In genomic region chr9:120706562-120707198, GRCm38 (mm10) we compare ENCODE assay signal across 25 mouse cellular contexts.
A peak's percentile ranks its signal among the peaks of the same experiment; 100 is the strongest.
DNase-seq lines count a peak whose midpoint lies in the region; ATAC-seq and TF ChIP-seq lines count a peak whose summit lies in the region.
"Had no signal": no experiment of that assay in that cellular context is flagged by ENCODE, and none has a peak within 500 bp of the region (broad histone marks: within the 10 kb centered on the region; RNA-seq: fewer than 3 reads in every experiment).

No protein-coding gene starts in this region.

- no peaks in the 10 kb centered on the region for H3K36me3 ChIP-seq in lung, embryonic 16.5 days (ENCODE audit: control insufficient read depth, insufficient read depth, low read length)
- H3K36me3 ChIP-seq: forebrain, embryonic 15.5 days; hindbrain, embryonic 15.5 days; kidney, embryonic 15.5 days; limb, embryonic 12.5 days; stomach, embryonic 15.5 days had no signal

- 55% methylated on average over 9 of the region's 9 CpGs for WGBS in lung, embryonic 16.5 days

- no peaks in the 10 kb centered on the region for H3K27me3 ChIP-seq in lung, embryonic 16.5 days (ENCODE audit: control insufficient read depth, insufficient read depth, low read depth, low read length)
- H3K27me3 ChIP-seq: forebrain, embryonic 15.5 days; hindbrain, embryonic 15.5 days; kidney, embryonic 15.5 days; limb, embryonic 12.5 days; stomach, embryonic 15.5 days had no signal

- H3K4me1 ChIP-seq in lung, embryonic 16.5 days (replicated peaks; ENCODE audit: control insufficient read depth, insufficient read depth, low read length), result peaks cover 23% of the 10 kb centered on the region

- H3K27ac ChIP-seq in layer of hippocampus, adult 2 months, result peak overlapping the region; percentile 90
- H3K27ac ChIP-seq in lung, embryonic 16.5 days (ENCODE audit: low read length), result no peak overlapping the region
- H3K27ac ChIP-seq: forebrain, embryonic 15.5 days; gastrocnemius, adult 2 months; hindbrain, embryonic 15.5 days; kidney, embryonic 15.5 days; limb, embryonic 12.5 days; liver, embryonic 14.5 days; stomach, embryonic 15.5 days had no signal

- peak; percentile 72; the same call in 1 of the 2 replicates for ATAC-seq in lung, embryonic 16.5 days (ENCODE audit: low read depth)
- ATAC-seq: forebrain, embryonic 15.5 days had no signal

- H3K9me3 ChIP-seq in lung, embryonic 16.5 days (ENCODE audit: control insufficient read depth, low read length), result no peaks in the 10 kb centered on the region; the same call in 1 of the 2 replicates
- H3K9me3 ChIP-seq: forebrain, embryonic 15.5 days; hindbrain, embryonic 15.5 days; stomach, embryonic 15.5 days had no signal

- TF ChIP-seq CTCF in layer of hippocampus, adult 2 months (conservative IDR thresholded peaks at IDR 0.05), result no peak

- peak; percentile 51 to 52 for DNase-seq in layer of hippocampus, adult 2 months (ENCODE audit: low spot score in 2 of 2)
- no peak for DNase-seq in layer of hippocampus, adult 11-12 months (ENCODE audit: low spot score)
- DNase-seq in lung, postnatal 4 days, result no peak
- peak; percentile 43 for DNase-seq in layer of hippocampus, adult 9-11 months
- peak; percentile 25 for DNase-seq in lung, postnatal 36 days
- DNase-seq: adrenal gland, postnatal 36 days; B cell, adult 2 months; cerebellum, adult 18-20 months; cerebellum, postnatal 14 days; gastrocnemius, adult 2 months; gastrocnemius, postnatal 36 days; heart, adult 18-20 months; heart, postnatal 36 days; kidney, adult 18-20 months; kidney, postnatal 36 days; midbrain, embryonic 14.5 days; right cerebral cortex, postnatal 25 days had no signal

- no peak overlapping the region for H3K4me2 ChIP-seq in lung, embryonic 16.5 days (ENCODE audit: low read depth, low read length)
- H3K4me2 ChIP-seq: forebrain, embryonic 15.5 days; heart, embryonic 11.5 days; hindbrain, embryonic 15.5 days; kidney, embryonic 15.5 days; limb, embryonic 12.5 days; stomach, embryonic 15.5 days had no signal

- H3K4me3 ChIP-seq in layer of hippocampus, adult 2 months, result peak overlapping the region; percentile 46
- no peak overlapping the region for H3K4me3 ChIP-seq in lung, embryonic 16.5 days (ENCODE audit: low read length)
- H3K4me3 ChIP-seq: forebrain, embryonic 15.5 days; gastrocnemius, adult 2 months; hindbrain, embryonic 15.5 days; kidney, embryonic 15.5 days; limb, embryonic 12.5 days; stomach, embryonic 15.5 days had no signal

- H3K9ac ChIP-seq in lung, embryonic 16.5 days (ENCODE audit: low read length), result no peak overlapping the region
- H3K9ac ChIP-seq: forebrain, embryonic 15.5 days; hindbrain, embryonic 15.5 days; kidney, embryonic 15.5 days; limb, embryonic 12.5 days; liver, embryonic 14.5 days; stomach, embryonic 15.5 days had no signal

Comparison
In these comparisons a context has a peak if more than half of its experiments do, and no peak if none do; other contexts are left out.
1. DNase-seq: peak in layer of hippocampus, adult 2 months (2 of 2), layer of hippocampus, adult 9-11 months (single experiment) and lung, postnatal 36 days (single experiment); none in layer of hippocampus, adult 11-12 months (single experiment) and lung, postnatal 4 days (0 of 2).